Mouse (Mus musculus): ENCODE data around the gene Map2k5. TPM values are rescaled to one million over a fixed set of nuclear protein-coding genes. Genes with fewer than 3 reads are reported as not detected.

Gene Map2k5
- polyA plus RNA-seq, 1 experiment: 27.7 TPM

GRCm38 (mm10) chr9:63360410-63360809 is 17.3 kb downstream of the Map2k5 start:
- TF ChIP-seq POLR2A (IDR thresholded peaks at IDR 0.05; ENCODE audit: low read depth, low read length) (no peak), CTCF (IDR thresholded peaks at IDR 0.05; ENCODE audit: extremely low read depth, insufficient read depth, insufficient read length, insufficient replicate concordance) (no peak)
- WGBS: 80% methylated on average over 3 of the region's 3 CpGs
- no peaks in the 10 kb centered on the region for H3K4me1 ChIP-seq (ENCODE audit: control insufficient read depth, insufficient read depth, insufficient read length)
- DNase-seq (ENCODE audit: low read depth in 1 of 2, low spot score in 2 of 2): no peak
- H3K4me3 ChIP-seq (ENCODE audit: extremely low read depth, insufficient read depth, insufficient read length): no peak overlapping the region
- H3K36me3 ChIP-seq (ENCODE audit: control insufficient read depth, insufficient read depth, low read length): peaks cover 2% of the 10 kb centered on the region; the same call in 1 of the 2 replicates
- no peaks in the 10 kb centered on the region for H3K27me3 ChIP-seq (ENCODE audit: control insufficient read depth, insufficient read depth, low read length)
- no peak overlapping the region for H3K27ac ChIP-seq (ENCODE audit: insufficient read depth, low read length)

DNA sequence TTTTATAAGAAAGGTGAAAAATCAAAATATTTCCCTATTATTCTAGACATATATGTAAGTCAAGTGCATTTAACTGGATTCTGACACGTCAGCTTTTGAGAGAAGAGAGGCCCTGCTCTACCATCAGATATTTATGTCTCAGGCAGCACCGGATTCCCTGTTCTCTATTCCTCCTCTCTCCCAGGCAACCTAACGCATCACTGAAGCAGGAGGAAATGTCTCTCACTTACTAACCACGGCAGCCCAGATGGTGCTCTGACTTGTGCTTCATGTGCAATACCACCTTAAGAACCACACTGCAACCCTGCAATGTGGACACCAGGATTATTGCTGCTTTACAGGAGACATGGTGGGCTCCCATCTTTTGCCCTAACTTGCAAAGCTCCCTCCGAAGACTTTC is 18.7 kb downstream of the Map2k5 start:
- TF ChIP-seq POLR2A (IDR thresholded peaks at IDR 0.05; ENCODE audit: low read depth, low read length) (no peak), CTCF (IDR thresholded peaks at IDR 0.05; ENCODE audit: extremely low read depth, insufficient read depth, insufficient read length, insufficient replicate concordance) (no peak)
- no peaks in the 10 kb centered on the region for H3K4me1 ChIP-seq (ENCODE audit: control insufficient read depth, insufficient read depth, insufficient read length)
- DNase-seq (ENCODE audit: low read depth in 1 of 2, low spot score in 2 of 2): no peak
- no peak overlapping the region for H3K27ac ChIP-seq (ENCODE audit: insufficient read depth, low read length)
- peaks cover 2% of the 10 kb centered on the region; the same call in 1 of the 2 replicates for H3K36me3 ChIP-seq (ENCODE audit: control insufficient read depth, insufficient read depth, low read length)
- H3K4me3 ChIP-seq (ENCODE audit: extremely low read depth, insufficient read depth, insufficient read length): no peak overlapping the region
- 80% methylated on average over 5 of the region's 5 CpGs for WGBS
- no peaks in the 10 kb centered on the region for H3K27me3 ChIP-seq (ENCODE audit: control insufficient read depth, insufficient read depth, low read length)

DNA sequence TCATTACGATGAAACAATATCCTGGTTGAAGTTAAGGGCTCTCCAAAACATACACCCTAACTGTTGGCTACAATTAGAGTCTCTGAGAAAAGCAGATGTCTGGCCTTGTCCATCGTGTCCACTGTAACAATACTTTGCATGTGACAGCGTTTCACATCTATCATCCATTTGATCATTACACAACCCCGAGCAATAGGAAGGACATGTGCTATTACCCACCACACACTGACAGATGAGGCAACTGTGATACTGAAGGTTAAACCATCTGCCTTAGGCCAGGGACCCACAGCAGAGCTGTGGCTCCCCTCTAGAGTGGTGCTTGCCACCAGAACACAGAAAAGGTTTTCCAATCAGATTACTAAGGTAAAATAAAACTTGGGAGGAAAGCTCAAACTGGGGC is 21.0 kb downstream of the Map2k5 start:
- 89% methylated on average over 4 of the region's 4 CpGs for WGBS
- DNase-seq (ENCODE audit: low read depth in 1 of 2, low spot score in 2 of 2): no peak
- no peak overlapping the region for H3K27ac ChIP-seq (ENCODE audit: insufficient read depth, low read length)
- no peak overlapping the region for H3K4me3 ChIP-seq (ENCODE audit: extremely low read depth, insufficient read depth, insufficient read length)
- H3K4me1 ChIP-seq (ENCODE audit: control insufficient read depth, insufficient read depth, insufficient read length): no peaks in the 10 kb centered on the region
- no peak for TF ChIP-seq POLR2A (IDR thresholded peaks at IDR 0.05; ENCODE audit: low read depth, low read length)
- no peak for TF ChIP-seq CTCF (IDR thresholded peaks at IDR 0.05; ENCODE audit: extremely low read depth, insufficient read depth, insufficient read length, insufficient replicate concordance)
- H3K27me3 ChIP-seq (ENCODE audit: control insufficient read depth, insufficient read depth, low read length): no peaks in the 10 kb centered on the region
- H3K36me3 ChIP-seq (ENCODE audit: control insufficient read depth, insufficient read depth, low read length): peaks cover 2% of the 10 kb centered on the region; the same call in 1 of the 2 replicates

- H3K4me3 ChIP-seq (ENCODE audit: extremely low read depth, insufficient read depth, insufficient read length): no peak overlapping the region
- no peaks in the 10 kb centered on the region for H3K27me3 ChIP-seq (ENCODE audit: control insufficient read depth, insufficient read depth, low read length)
- 96% methylated on average over 9 of the region's 9 CpGs for WGBS
- peaks cover 2% of the 10 kb centered on the region; the same call in 1 of the 2 replicates for H3K36me3 ChIP-seq (ENCODE audit: control insufficient read depth, insufficient read depth, low read length)
- TF ChIP-seq POLR2A (IDR thresholded peaks at IDR 0.05; ENCODE audit: low read depth, low read length) (no peak), CTCF (IDR thresholded peaks at IDR 0.05; ENCODE audit: extremely low read depth, insufficient read depth, insufficient read length, insufficient replicate concordance) (no peak)
- H3K27ac ChIP-seq (ENCODE audit: insufficient read depth, low read length): no peak overlapping the region
- H3K4me1 ChIP-seq (ENCODE audit: control insufficient read depth, insufficient read depth, insufficient read length): no peaks in the 10 kb centered on the region
- no peak for DNase-seq (ENCODE audit: low read depth in 1 of 2, low spot score in 2 of 2)
Measured at GRCm38 (mm10) chr9:63356278-63356677, 21.4 kb downstream of the Map2k5 start.

- Histone ChIP-seq H3K27me3 (ENCODE audit: control insufficient read depth, insufficient read depth, low read length) (no peaks in the 10 kb centered on the region), H3K36me3 (ENCODE audit: control insufficient read depth, insufficient read depth, low read length) (peaks cover 2% of the 10 kb centered on the region; the same call in 1 of the 2 replicates), H3K27ac (ENCODE audit: insufficient read depth, low read length) (no peak overlapping the region), H3K4me3 (ENCODE audit: extremely low read depth, insufficient read depth, insufficient read length) (no peak overlapping the region), H3K4me1 (ENCODE audit: control insufficient read depth, insufficient read depth, insufficient read length) (no peaks in the 10 kb centered on the region)
- no peak for DNase-seq (ENCODE audit: low read depth in 1 of 2, low spot score in 2 of 2)
- WGBS: 92% methylated on average over 4 of the region's 4 CpGs
- TF ChIP-seq CTCF (IDR thresholded peaks at IDR 0.05; ENCODE audit: extremely low read depth, insufficient read depth, insufficient read length, insufficient replicate concordance) (no peak), POLR2A (IDR thresholded peaks at IDR 0.05; ENCODE audit: low read depth, low read length) (no peak)
Measured at GRCm38 (mm10) chr9:63354168-63354567, 23.5 kb downstream of the Map2k5 start.

DNA sequence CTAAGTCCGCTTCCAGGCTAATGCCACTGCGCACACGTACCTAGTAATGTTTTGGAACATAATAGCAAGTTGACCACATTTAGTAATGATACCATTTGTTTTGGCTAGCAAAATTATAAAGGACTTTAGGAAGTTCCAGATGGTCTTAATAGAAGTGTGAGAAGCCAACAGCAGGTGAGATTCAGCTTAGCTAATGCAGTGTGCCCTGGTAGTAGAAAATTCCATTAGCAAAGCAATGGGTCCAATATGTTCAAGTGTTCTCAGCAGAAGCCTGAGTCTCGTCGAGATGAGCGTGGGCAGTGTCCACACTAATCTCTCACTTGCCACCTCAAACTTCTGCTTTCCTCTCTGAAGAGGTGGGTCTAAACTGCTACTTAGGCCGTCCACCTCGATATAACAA is 27.7 kb downstream of the Map2k5 start:
- H3K27ac ChIP-seq (ENCODE audit: insufficient read depth, low read length): no peak overlapping the region
- WGBS: 91% methylated on average over 8 of the region's 8 CpGs
- TF ChIP-seq POLR2A (IDR thresholded peaks at IDR 0.05; ENCODE audit: low read depth, low read length): no peak
- no peak for TF ChIP-seq CTCF (IDR thresholded peaks at IDR 0.05; ENCODE audit: extremely low read depth, insufficient read depth, insufficient read length, insufficient replicate concordance)
- no peak overlapping the region for H3K4me3 ChIP-seq (ENCODE audit: extremely low read depth, insufficient read depth, insufficient read length)
- H3K4me1 ChIP-seq (ENCODE audit: control insufficient read depth, insufficient read depth, insufficient read length): no peaks in the 10 kb centered on the region
- H3K27me3 ChIP-seq (ENCODE audit: control insufficient read depth, insufficient read depth, low read length): no peaks in the 10 kb centered on the region
- no peaks in the 10 kb centered on the region; the same call in 1 of the 2 replicates for H3K36me3 ChIP-seq (ENCODE audit: control insufficient read depth, insufficient read depth, low read length)
- DNase-seq (ENCODE audit: low read depth in 1 of 2, low spot score in 2 of 2): no peak

GRCm38 (mm10) chr9:63349241-63349640 is 28.5 kb downstream of the Map2k5 start:
- no peaks in the 10 kb centered on the region for H3K4me1 ChIP-seq (ENCODE audit: control insufficient read depth, insufficient read depth, insufficient read length)
- H3K27me3 ChIP-seq (ENCODE audit: control insufficient read depth, insufficient read depth, low read length): no peaks in the 10 kb centered on the region
- WGBS: 87% methylated on average over 3 of the region's 3 CpGs
- no peak overlapping the region for H3K4me3 ChIP-seq (ENCODE audit: extremely low read depth, insufficient read depth, insufficient read length)
- TF ChIP-seq POLR2A (IDR thresholded peaks at IDR 0.05; ENCODE audit: low read depth, low read length) (no peak), CTCF (IDR thresholded peaks at IDR 0.05; ENCODE audit: extremely low read depth, insufficient read depth, insufficient read length, insufficient replicate concordance) (no peak)
- H3K36me3 ChIP-seq (ENCODE audit: control insufficient read depth, insufficient read depth, low read length): no peaks in the 10 kb centered on the region
- no peak overlapping the region for H3K27ac ChIP-seq (ENCODE audit: insufficient read depth, low read length)
- no peak for DNase-seq (ENCODE audit: low read depth in 1 of 2, low spot score in 2 of 2)
